Mouse (Mus musculus) kidney, postnatal 0 days (tissue): ENCODE data around the gene Adarb1. TPM values are rescaled to one million over a fixed set of nuclear protein-coding genes. Genes with fewer than 3 reads are reported as not detected.
A peak's percentile ranks its signal among the peaks of the same experiment; 100 is the strongest.

Experiments used
- ATAC-seq: fragments of 200-750 bp; cut with Nextera tagmentation; replicated peaks from 2 replicates; pipeline ENCODE4 v1.8.0; 2017; ENCODE audit warnings: low read depth, moderate number of reproducible peaks, moderate TSS enrichment, moderate library complexity; ENCODE audit not compliant: low FRiP score
- DNase-seq: peaks from one replicate; pipeline ENCODE4 v3.0.0-alpha.2; 2016; ENCODE audit warnings: low spot score
- H3K27ac ChIP-seq: fragments of 300-500 bp; sonication (generic); 2 replicates; pipeline ENCODE4 v1.5.1; 2014; ENCODE audit warnings: mild to moderate bottlenecking
- H3K27me3 ChIP-seq: fragments of 300-500 bp; sonication (generic); 2 replicates; pipeline ENCODE4 v1.6.1; 2014; ENCODE audit warnings: low read length, mixed read lengths; ENCODE audit not compliant: insufficient read depth
- H3K36me3 ChIP-seq: fragments of 300-500 bp; sonication (generic); 2 replicates; pipeline ENCODE4 v1.6.1; 2014; ENCODE audit warnings: low read length, mixed read lengths; ENCODE audit not compliant: insufficient read depth
- H3K4me1 ChIP-seq: fragments of 300-500 bp; sonication (generic); replicated peaks from 2 replicates; pipeline ENCODE4 v1.6.1; 2014; ENCODE audit warnings: antibody characterized with exemption, low read length, mixed read lengths; ENCODE audit not compliant: insufficient read depth
- H3K4me2 ChIP-seq: fragments of 300-500 bp; sonication (generic); 2 replicates; pipeline ENCODE4 v1.6.1; 2014; ENCODE audit warnings: mild to moderate bottlenecking, low read length, moderate library complexity, mixed read lengths
- H3K4me3 ChIP-seq: fragments of 300-500 bp; sonication (generic); replicated peaks from 2 replicates; pipeline ENCODE4 v1.5.1; 2014; ENCODE audit warnings: low read depth, low read length
- H3K9ac ChIP-seq: fragments of 300-500 bp; sonication (generic); 2 replicates; pipeline ENCODE4 v1.6.1; 2014; ENCODE audit warnings: low read depth, low read length
- H3K9me3 ChIP-seq: fragments of 300-500 bp; sonication (generic); replicated peaks from 2 replicates; pipeline ENCODE4 v1.6.1; 2016; ENCODE audit warnings: low read length, inconsistent platforms, mixed read lengths
- CTCF ChIP-seq: IDR thresholded peaks from 2 replicates; pipeline ENCODE4 v1.5.1; 2016; ENCODE audit warnings: antibody characterized with exemption, low read depth, mild to moderate bottlenecking, moderate library complexity
- WGBS: fragments of 180-500 bp; shearing (Covaris S2); extraction: QIAGEN DNeasy Blood & Tissue Kit; methylation state at CpG from one replicate; pipeline ENCODE4 v1.1.7; 2014; 5-methylcytosine and 5-hydroxymethylcytosine counted together
- polyA plus RNA-seq: library from polyadenylated mRNA; unstranded; fragments of >200 nt; fragmentation: Nextera tagmentation; extraction: Ambion mirVana; gene quantifications from 2 replicates; pipeline ENCODE4 v1.2.1, GENCODE M21; 2015

Adarb1 gene
- polyA plus RNA-seq, 1 experiment from 2014 or later, result 4.6 TPM

DNA sequence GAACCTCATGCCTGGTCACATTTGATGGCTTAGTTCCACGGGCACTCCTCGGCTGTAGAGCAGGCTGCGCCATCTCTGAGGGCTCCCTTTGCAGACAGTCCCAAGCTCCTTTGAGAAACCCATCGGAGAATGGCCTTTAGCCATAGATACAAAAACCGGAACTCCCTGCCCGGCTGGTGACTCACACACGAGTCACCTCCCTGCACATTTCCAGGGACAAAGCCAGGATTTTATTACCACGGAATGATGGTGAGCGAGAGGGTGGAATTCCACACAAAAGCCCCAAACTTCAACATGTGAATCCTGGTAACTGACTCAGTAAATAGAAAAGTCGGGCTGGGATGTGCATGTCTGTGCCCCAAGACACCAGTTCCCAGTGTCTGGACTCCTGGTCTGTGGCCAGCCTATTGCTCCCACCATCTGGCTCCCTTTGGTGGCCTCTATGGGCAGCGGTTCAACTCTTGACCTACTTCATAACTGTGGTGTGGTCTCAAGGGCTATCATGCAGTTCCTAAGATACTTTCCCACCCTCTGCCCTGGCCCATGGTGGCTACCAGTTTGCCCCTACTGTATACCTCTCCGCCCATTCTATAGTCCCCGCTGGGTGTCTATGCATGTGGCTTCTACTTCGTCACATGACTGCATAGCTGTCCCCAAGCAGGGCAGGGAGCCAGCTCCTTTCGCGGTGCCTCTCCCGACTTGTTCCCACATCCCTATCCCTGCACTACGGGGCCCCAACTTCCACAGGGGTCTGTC is 166.1 kb downstream of the Adarb1 start:
- peaks cover 25% of the 10 kb centered on the region for H3K4me1 ChIP-seq
- no peaks in the 10 kb centered on the region for H3K27me3 ChIP-seq
- 0 out of 2 replicates have a peak overlapping the region, but pooled peaks have one; percentile 3 for H3K9ac ChIP-seq
- no peak overlapping the region for H3K4me3 ChIP-seq
- no peaks in the 10 kb centered on the region for H3K9me3 ChIP-seq
- H3K27ac ChIP-seq, result peak overlapping the region; percentile 38
- no peak overlapping the region for H3K4me2 ChIP-seq
- peak; percentile 28 for DNase-seq
- TF ChIP-seq CTCF, result no peak
- peak; percentile 18; the same call in 1 of the 2 replicates for ATAC-seq
- no peaks in the 10 kb centered on the region for H3K36me3 ChIP-seq
- WGBS, result 42% methylated on average over 18 of the region's 18 CpGs

GRCm38 (mm10) chr10:77251223-77251783 is 166.8 kb downstream of the Adarb1 start:
- ATAC-seq, result no peak; the same call in 1 of the 2 replicates
- peak; percentile 62 for DNase-seq
- Histone ChIP-seq H3K9me3 (no peaks in the 10 kb centered on the region), H3K4me3 (no peak overlapping the region), H3K9ac (no peak overlapping the region), H3K27me3 (no peaks in the 10 kb centered on the region), H3K27ac (peak overlapping the region; percentile 38), H3K4me2 (peak overlapping the region; percentile 25; the same call in 1 of the 2 replicates), H3K4me1 (peaks cover 25% of the 10 kb centered on the region), H3K36me3 (no peaks in the 10 kb centered on the region)
- TF ChIP-seq CTCF, result peak; percentile 36; the same call in 1 of the 2 replicates
- 44% methylated on average over 18 of the region's 18 CpGs for WGBS

DNA sequence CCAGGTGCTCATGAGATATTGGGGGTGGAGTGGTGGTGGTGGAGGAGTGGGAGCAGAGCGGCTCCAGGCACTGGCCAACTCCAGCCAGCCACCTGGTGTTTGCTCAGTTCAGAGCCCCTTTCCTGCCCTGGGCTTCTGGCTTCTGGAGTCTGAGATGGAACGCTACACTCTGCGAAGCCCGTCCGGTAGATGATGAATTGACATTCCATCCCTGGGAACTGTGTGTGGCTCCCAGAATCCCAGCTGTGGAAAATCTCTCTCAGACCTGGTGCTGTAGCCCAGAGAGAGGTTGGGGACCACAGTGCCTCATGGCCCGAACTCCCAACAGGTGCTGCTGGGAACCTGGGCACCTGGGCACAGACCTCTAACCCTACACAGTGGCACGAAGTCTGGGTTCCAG is 170.4 kb downstream of the Adarb1 start:
- no peaks in the 10 kb centered on the region for H3K9me3 ChIP-seq
- no peaks in the 10 kb centered on the region for H3K36me3 ChIP-seq
- H3K4me3 ChIP-seq, result no peak overlapping the region
- ATAC-seq, result no peak
- H3K4me1 ChIP-seq, result peaks cover 18% of the 10 kb centered on the region
- H3K4me2 ChIP-seq, result no peak overlapping the region
- no peak overlapping the region for H3K9ac ChIP-seq
- TF ChIP-seq CTCF, result no peak
- WGBS, result 44% methylated on average over 7 of the region's 7 CpGs
- no peaks in the 10 kb centered on the region for H3K27me3 ChIP-seq
- DNase-seq, result peak; percentile 40
- no peak overlapping the region for H3K27ac ChIP-seq

GRCm38 (mm10) chr10:77247048-77247447 is 171.0 kb downstream of the Adarb1 start:
- Histone ChIP-seq H3K27me3 (no peaks in the 10 kb centered on the region), H3K36me3 (no peaks in the 10 kb centered on the region), H3K4me3 (no peak overlapping the region), H3K9ac (no peak overlapping the region), H3K4me1 (peaks cover 14% of the 10 kb centered on the region), H3K4me2 (no peak overlapping the region), H3K27ac (no peak overlapping the region), H3K9me3 (no peaks in the 10 kb centered on the region)
- whole genome bisulfite sequencing, result 86% methylated on average over 5 of the region's 5 CpGs
- ATAC-seq, result no peak
- DNase-seq, result no peak
- TF ChIP-seq CTCF, result no peak

DNA sequence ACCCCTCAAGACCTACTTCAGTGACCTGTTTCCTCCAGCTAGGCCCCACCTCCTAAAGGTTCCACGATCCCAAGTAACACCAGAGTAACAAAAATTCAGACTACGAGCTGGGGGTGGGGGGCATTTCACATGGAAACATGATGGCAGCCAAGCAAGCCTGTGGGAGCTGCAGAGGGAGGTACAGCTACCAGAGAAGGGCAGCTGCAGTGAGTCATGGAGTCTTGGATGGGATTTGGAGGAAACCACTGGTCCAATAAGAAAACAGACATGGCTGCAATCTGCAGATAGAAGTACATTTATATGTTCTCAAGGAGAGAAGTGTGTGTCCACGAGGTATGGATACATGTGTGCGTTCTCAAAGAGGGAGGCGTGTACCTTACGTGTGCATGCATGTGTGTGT is 173.3 kb downstream of the Adarb1 start:
- Histone ChIP-seq H3K36me3 (no peaks in the 10 kb centered on the region), H3K4me2 (no peak overlapping the region), H3K27me3 (no peaks in the 10 kb centered on the region), H3K4me3 (no peak overlapping the region), H3K4me1 (peaks cover 6% of the 10 kb centered on the region; the same call in 1 of the 2 replicates), H3K9me3 (no peaks in the 10 kb centered on the region), H3K9ac (no peak overlapping the region), H3K27ac (no peak overlapping the region)
- 94% methylated on average over 6 of the region's 6 CpGs for WGBS
- ATAC-seq (no peak), DNase-seq (no peak)
- TF ChIP-seq CTCF, result no peak

DNA sequence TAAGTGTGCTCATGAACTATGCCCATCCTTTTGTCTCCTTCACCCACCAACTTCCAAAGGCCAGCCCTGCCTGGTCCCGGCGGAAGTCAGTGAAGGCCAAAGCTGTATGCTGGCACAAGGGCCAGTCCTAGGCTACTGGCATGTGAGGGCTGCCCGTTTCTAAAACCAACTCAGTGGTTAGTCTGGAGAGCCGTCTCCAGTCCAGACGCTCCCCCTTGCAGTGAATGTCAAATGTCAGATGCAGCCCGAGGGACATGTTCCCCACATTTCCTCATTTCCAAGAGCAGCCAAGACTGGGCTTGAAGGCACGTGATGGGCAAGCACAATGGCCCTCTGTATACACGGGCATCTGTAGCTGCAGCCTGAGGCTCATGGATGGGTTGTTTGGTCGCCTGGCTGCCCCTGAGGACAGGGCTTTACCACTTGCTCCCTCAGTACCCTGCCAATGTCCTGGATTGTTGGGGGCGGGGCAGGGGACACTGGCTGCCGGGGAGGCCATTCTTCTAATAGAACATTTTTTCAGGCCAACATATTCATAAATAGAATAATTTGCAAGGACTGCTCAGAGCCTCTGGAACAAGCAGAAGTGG is 174.4 kb downstream of the Adarb1 start:
- Histone ChIP-seq H3K4me3 (no peak overlapping the region), H3K36me3 (no peaks in the 10 kb centered on the region), H3K4me1 (peaks cover 6% of the 10 kb centered on the region; the same call in 1 of the 2 replicates), H3K4me2 (no peak overlapping the region), H3K27ac (no peak overlapping the region), H3K9ac (no peak overlapping the region), H3K9me3 (no peaks in the 10 kb centered on the region), H3K27me3 (no peaks in the 10 kb centered on the region)
- WGBS, result 70% methylated on average over 11 of the region's 11 CpGs
- ATAC-seq (no peak), DNase-seq (no peak)
- no peak for TF ChIP-seq CTCF
